8 mouse cellular contexts compared by ENCODE assay signal in the genomic region with DNA sequence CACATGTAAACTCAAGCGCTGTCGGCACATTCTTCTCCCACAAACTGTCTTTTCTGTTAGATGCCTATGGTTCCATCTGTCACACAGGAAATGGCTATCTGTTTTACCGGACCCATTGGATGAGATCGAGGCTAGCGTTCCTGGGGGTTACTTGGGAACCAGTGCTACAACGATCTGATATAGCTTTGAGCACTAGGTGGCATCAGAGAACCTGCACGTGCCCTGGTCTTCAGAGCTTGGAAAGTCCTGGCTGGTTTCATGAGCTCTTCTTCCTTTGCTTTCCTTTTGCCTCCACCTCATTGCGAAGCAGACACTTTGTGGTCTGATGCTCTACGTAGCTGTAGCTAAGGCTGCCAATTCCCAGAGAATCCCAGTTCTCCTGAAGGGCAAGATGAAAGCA.
DNase-seq lines count a peak whose midpoint lies in the region; ATAC-seq and TF ChIP-seq lines count a peak whose summit lies in the region.

No protein-coding gene starts in this region.

- TF ChIP-seq POLR2A in lung, adult 2 months (IDR thresholded peaks at IDR 0.05; ENCODE audit: borderline replicate concordance, extremely low read depth, low read depth, low read length), result no peak

- no peak for ATAC-seq in heart, embryonic 14.5 days (ENCODE audit: insufficient number of reproducible peaks, insufficient read depth, low FRiP score, low read depth)
- ATAC-seq in kidney, embryonic 15.5 days (replicated peaks; ENCODE audit: low FRiP score), result 0 out of 2 replicates have a peak, but pooled peaks have one; percentile 54

- H3K27ac ChIP-seq in heart, embryonic 14.5 days (replicated peaks in 1 of 2; ENCODE audit: control insufficient read depth in 1 of 2, insufficient read depth in 1 of 2, low read depth in 2 of 2, low read length in 2 of 2), result no peak overlapping the region
- no peak overlapping the region for H3K27ac ChIP-seq in kidney, embryonic 15.5 days

- H3K27me3 ChIP-seq in heart, embryonic 14.5 days (ENCODE audit: control insufficient read depth, insufficient read depth, low read length), result no peaks in the 10 kb centered on the region
- H3K27me3 ChIP-seq in kidney, embryonic 15.5 days, result no peaks in the 10 kb centered on the region

- H3K9me3 ChIP-seq in heart, embryonic 14.5 days (ENCODE audit: control insufficient read depth, low read length), result no peaks in the 10 kb centered on the region
- no peaks in the 10 kb centered on the region for H3K9me3 ChIP-seq in kidney, embryonic 15.5 days (replicated peaks)

- H3K36me3 ChIP-seq in heart, embryonic 14.5 days (ENCODE audit: control insufficient read depth, insufficient read depth, low read length), result no peaks in the 10 kb centered on the region
- H3K36me3 ChIP-seq in kidney, embryonic 15.5 days, result no peaks in the 10 kb centered on the region

- peak; percentile 70 for TF ChIP-seq CTCF in lung, adult 2 months (IDR thresholded peaks at IDR 0.05; ENCODE audit: insufficient read depth, low read length)

- DNase-seq in 3T3-L1 (ENCODE audit: low read depth, low spot score), result peak; percentile 71
- DNase-seq in Muller cell, postnatal 12 days (ENCODE audit: inconsistent ontology term), result peak; percentile 22
- peak; percentile 84 for DNase-seq in embryo, embryonic 10 days (ENCODE audit: low spot score)
- DNase-seq in lung, adult 2 months, result peak; percentile 18
- peak; percentile 75 for DNase-seq in retina, postnatal 1 day
- no peak for DNase-seq in thymus, postnatal 10 days (ENCODE audit: low spot score in 2 of 2)

- peak overlapping the region; percentile 26; the same call in 1 of the 2 replicates for H3K4me2 ChIP-seq in heart, embryonic 14.5 days (ENCODE audit: low read length)
- no peak overlapping the region for H3K4me2 ChIP-seq in kidney, embryonic 15.5 days

- 34% methylated on average over 9 of the region's 9 CpGs for WGBS in heart, embryonic 14.5 days
- WGBS in kidney, embryonic 15.5 days, result 39% methylated on average over 9 of the region's 9 CpGs
- WGBS in lung, adult 2 months, result 15% methylated on average over 9 of the region's 9 CpGs

- peaks cover 3 to 5% of the 10 kb centered on the region in 2 experiments; a peak in 3 of 4 replicates for H3K4me1 ChIP-seq in heart, embryonic 14.5 days (ENCODE audit: control insufficient read depth in 2 of 2, insufficient read depth in 2 of 2, low read length in 2 of 2)
- peaks cover 5% of the 10 kb centered on the region; the same call in 1 of the 2 replicates for H3K4me1 ChIP-seq in kidney, embryonic 15.5 days
- H3K4me1 ChIP-seq in lung, adult 2 months (ENCODE audit: control insufficient read depth, insufficient read depth, low read length), result peaks cover 2% of the 10 kb centered on the region; the same call in 1 of the 2 replicates

- no peak overlapping the region for H3K9ac ChIP-seq in heart, embryonic 14.5 days (ENCODE audit: low read length)
- H3K9ac ChIP-seq in kidney, embryonic 15.5 days, result no peak overlapping the region

- H3K4me3 ChIP-seq in heart, embryonic 14.5 days (ENCODE audit: control insufficient read depth in 1 of 2, insufficient read depth in 1 of 2, low read depth in 1 of 2, low read length in 2 of 2), result no peak overlapping the region
- no peak overlapping the region for H3K4me3 ChIP-seq in kidney, embryonic 15.5 days (replicated peaks)
- no peak overlapping the region for H3K4me3 ChIP-seq in lung, adult 2 months (replicated peaks; ENCODE audit: extremely low read depth, low read depth, low read length)

Comparison
In these comparisons a context has a peak if more than half of its experiments do, and no peak if none do; other contexts are left out.
1. DNase-seq: peak in 3T3-L1 (single experiment), Muller cell, postnatal 12 days (single experiment), embryo, embryonic 10 days (single experiment), lung, adult 2 months (single experiment) and retina, postnatal 1 day (single experiment); none in thymus, postnatal 10 days (0 of 2).